Mouse (Mus musculus) kidney, postnatal 4 days (tissue): ENCODE measurements around the gene Mok.

ENCODE experiments used
- DNase-seq, 2 experiments: peaks; one replicate each; pipeline ENCODE4 v3.0.0; 2021; ENCODE audit warnings: mixed read lengths in 2 of 2

Mok gene

DNA sequence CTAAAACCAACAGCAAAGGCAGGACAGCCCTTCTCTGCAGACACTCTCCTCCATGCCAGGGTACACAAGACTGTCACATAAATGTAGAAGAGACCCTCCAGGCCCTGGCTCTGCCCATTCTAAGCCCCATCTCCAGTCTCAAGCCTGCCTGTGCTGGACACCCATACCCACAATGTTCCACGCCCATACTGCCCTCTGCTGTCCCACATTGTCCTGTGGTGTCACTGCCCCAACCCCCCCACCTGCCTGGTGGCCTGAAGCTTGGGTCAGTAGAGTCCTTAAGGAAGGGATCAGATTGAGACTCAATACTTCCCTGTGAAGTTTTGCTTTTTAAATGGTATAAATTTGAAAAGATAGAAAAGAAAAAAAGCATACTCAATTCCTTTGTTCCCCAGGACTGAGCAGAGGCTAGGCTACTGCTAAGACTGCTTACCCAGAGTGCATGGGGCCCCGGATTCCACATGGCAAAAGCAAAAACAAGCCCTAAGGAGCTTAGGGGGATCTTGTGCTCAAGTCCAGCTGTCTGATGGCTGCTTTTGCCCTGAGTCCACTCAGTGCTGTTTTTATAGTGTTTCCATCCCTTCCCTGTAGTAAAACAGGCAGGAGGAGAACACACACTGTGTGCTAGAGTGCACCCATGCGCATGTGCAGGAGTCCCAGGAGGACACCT, 34.3 kb downstream of the Mok start:
- peak; percentile 46 to 63 for DNase-seq

DNA sequence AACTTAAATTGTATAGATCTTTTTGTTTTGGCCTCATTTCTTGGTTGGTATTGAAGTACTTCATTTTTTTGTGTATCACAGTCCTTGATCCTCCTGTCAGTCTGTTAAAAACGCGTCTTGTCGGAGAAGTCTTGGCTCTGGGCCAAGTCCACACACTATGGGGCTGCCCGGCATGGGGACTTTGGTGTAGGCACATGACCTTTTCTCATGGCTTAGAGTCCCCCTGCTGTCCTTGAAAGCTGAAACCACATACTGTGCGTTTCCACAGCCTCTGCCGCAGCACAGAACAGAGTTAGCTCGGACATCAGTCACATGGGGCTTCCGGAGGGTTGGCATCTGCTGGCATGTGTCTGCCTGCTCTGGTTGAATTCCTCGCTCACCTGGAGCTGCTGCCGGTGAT, 36.5 kb downstream of the Mok start:
- DNase-seq: peak; percentile 48 to 56

DNA sequence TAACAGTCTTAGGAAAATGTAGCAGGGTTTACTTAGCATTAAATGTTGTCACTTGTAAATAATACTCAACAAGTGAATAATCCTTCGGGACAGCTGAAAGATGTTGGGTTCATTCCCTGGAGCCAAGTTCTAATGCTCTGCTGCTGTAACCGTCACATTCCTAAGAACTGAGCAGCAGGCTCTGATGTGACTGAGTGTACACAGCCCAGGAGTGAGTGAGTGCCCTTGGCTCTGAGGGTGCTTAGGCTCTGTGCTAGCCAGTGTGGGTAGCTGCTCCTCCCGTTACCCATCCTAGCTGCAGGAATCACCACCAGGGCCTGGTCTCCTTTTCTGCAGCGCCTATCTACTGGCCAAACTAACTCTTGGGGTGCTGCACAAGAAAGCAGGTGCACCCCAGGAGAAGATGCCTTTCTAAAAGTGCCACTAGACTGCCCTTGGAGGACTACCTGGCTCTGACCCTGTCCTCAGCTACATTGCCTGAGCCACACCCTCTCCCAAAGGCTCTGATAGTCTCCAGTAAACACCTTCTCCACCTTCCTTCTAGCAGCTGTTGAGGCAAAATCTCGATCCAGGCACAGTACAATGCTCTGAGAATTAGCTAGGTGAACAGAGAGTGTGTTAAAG, 38.0 kb downstream of the Mok start:
- DNase-seq: no peak

DNA sequence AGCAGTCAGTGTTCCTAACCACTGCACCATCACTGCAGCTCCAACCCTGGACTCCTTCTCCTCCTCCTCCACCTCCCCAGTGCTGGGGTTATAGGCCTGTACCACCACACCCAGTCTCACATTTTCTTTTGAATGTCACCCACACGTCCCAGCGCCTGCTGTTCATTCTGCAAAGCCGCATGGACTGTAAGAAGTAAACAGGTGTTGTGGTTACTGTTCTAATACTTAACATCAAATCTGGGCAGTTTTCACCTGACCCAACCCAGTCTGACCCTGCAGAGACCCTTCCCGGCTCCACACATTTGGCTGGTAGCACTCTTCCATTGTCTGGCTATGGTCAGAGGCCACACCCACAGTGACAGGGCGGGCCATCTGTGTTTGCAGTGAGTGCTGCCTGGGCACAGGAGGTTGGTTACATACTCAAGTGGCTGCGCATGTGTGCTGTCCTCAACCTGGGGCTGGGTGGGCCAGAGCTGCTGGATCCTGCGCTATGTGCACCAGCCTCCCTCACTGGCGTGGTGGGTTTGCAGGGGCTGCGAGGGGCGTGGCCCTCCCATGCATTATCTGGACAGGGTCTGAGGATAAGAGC, 38.8 kb downstream of the Mok start:
- no peak for DNase-seq

DNA sequence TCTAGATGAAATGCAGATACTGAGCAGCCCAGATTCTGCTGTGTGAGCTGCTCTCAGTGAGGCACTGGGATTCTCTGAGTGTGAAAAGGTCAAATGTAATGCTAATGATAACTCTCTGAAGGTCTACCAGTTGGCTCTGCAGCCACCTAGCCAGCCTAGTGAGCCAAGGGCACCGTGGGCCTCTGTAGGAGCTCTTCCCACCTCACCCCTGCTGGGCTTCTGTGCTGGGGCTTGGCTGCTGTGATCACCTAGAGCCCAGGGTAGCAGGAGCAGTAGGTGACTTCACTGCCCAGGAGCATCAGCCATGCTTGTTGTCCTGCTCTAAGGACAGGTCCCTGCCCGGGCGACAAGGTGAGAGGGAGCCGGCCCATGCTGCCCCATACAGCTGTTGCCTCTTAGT, 41.5 kb downstream of the Mok start:
- DNase-seq: no peak

DNA sequence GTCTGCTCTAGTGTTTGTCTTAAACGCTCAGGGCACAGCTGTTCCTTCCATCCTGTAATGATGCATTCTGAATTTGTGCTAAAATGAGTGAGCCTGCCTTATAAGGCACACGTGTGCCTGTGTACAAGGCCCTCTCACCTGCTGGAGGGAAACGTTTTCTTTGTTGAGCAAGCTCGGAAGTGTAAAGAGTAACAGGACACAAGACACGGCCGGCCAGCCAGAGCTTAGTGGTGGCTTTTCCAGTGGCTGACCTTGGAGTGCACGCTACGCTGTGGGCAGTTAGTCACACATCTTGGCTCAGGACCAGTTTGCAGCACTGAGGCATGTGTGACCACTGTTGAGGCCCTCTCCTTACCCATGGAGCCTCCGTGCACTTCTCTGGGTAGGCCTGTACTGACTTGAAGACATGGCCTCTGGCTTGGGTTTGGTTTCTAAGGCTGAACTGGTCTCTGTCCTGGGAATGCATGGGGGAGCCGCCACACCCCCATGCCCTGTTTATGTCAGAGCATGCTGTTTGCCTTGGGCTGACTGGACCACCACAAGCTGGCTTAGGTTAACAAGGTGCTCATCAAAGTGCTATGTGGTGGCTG, 42.8 kb downstream of the Mok start:
- peak; percentile 43 to 54 for DNase-seq

DNA sequence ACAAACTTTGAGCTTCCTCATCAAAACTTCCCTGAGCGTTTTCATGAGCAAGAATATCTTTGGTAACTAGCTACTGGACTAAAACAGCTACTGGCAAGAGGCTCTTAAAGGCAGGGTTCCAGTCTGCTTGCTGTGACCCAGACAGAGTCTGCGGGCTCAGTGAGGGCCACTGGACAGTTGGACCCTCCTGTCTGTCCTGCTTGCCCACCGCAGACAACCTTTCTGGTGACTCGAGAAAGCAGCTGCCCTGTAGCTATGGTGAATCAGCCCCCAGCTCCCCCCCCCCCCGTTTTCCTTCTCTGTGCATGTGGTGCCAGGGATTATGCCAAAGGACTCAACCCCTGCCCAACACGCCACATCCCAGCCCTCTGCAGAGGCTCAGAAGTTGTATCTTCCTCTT, 43.5 kb downstream of the Mok start:
- DNase-seq: no peak

DNA sequence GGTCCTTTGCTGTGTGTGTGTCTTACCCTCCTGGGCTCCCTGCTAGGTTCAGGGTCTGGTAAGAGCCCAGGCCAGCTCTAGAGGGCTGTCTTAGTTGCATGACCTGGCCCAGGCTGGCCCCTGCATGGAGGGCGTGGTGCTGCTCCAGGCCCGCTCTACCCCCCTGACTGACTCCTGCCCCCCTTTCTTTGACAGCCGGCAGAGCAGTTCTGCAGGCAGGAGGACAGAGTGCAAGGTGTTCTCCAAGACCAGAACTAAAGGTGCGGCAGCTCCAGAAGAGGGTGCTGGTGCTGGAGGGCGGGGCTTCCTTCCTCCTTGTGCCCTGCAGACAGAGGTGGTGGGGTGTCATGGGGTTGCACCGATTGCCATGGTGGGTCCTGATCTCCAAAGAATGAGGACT, 44.0 kb downstream of the Mok start:
- peak in 1 of 2 experiments; percentile 25 for DNase-seq

DNA sequence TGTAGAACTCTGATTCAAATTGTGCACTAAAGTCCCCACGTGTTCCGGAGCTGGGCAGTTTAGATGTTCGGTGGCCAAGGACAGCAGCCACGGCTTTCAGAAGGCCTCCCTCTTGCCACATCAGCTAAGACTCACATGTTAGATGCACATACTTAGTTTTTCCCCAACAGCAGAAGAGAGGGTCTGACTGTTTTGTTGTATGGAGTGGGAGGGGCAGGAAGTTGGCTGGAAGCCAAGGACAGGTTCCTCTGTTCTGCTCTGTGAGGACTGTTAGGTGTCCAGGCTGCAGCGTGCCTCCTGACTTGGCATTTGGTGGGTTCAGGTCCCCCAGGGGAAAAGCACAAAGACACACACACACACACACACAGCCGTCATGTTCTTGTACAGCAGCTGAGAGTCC, 45.7 kb downstream of the Mok start:
- peak; percentile 34 to 47 for DNase-seq

DNA sequence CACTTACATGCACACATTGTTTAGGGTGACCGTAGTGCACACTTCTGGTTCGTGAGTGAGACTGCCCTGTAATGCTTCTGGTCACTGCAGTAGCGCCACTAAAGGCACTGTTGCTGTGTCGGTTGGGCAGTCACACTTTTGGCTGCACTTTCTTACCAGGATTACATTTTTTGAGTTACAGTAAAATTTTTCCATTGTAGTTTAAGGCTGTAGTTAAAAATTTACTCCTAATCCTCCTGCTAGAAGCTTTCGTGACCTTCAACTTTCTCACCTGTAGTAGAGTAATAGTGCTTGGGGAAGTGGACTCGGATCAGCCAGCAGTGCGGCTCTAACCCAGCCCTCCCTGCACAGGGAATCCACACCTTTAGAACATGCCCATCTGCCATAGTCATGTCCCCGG, 49.7 kb downstream of the Mok start:
- DNase-seq: no peak

DNA sequence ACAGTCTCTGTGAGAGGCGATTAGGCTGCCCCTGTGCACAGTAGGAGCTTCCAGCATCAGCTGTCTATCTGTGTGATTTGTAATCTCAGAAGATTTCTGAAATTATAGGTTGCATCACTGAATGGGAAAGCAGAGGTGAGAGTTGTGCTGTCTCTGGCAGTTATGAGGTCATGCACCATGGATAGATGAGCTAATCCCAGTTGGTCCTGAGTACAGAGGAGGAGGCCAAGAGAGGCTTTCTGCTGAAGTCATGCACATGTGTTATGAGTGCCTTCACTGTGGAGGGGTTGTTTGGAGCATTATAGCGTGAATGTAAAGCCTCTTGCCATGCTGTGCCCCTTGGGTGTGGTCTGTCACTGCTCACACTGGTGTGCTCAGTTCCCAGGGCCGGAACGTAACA, 50.2 kb downstream of the Mok start:
- no peak for DNase-seq

DNA sequence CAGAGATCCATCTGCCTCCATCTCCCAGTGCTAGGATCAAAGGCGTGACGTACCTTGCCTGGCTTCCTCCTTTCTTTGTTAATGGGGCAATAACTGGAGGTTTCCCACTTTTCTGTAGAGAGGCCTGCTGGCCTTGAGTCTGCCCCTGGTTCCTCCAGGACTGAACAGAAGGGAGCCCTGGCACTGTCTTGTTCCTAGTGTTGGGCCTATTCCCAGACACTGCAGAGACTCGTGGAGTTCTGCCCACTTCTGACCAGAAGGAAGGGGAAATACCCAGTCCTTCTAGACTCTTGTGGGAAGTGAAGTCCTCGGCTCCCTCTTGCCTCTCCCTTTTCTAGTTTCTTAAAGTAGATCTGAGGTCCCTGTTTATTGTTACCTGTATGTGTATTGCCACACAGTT, 54.5 kb downstream of the Mok start:
- DNase-seq: no peak

DNA sequence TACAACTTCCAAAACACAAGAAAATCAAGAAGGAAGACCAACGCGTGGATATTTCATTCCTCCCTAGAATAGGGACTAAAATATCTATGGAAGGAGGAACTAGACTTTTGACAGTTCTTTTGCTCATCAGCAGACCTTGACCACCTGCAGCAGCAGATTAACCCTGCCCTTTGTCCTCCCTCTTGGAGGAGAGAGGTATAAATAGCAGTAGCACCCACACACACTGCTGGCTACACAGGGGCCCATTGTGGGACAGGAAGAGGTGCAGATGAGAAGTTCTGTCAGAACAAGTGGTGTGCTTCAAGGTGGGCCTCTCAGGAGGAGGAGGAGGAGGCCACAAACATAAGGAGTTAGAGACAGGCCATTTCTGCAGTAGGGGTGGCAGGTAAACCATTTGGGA, 56.5 kb downstream of the Mok start:
- DNase-seq: no peak

DNA sequence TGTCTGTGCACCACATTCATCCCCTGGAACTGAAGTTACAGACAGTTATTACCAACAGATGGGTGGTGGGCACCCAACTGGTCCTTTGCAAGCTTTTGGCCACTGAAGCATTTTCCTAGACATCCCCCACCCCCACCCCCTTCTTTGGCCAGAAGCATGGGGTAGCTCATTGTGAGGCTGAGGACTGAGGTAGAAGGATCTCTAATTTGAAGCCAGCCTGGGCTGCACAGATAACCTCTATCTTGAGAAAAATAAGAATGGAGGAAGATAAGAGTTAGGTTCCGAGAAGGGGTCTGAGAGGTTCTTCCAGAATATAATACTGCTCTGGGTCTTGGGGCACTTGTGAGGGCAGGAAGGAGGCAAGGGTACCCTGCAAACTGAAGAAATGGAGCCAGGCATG, 58.5 kb downstream of the Mok start:
- DNase-seq: no peak

DNA sequence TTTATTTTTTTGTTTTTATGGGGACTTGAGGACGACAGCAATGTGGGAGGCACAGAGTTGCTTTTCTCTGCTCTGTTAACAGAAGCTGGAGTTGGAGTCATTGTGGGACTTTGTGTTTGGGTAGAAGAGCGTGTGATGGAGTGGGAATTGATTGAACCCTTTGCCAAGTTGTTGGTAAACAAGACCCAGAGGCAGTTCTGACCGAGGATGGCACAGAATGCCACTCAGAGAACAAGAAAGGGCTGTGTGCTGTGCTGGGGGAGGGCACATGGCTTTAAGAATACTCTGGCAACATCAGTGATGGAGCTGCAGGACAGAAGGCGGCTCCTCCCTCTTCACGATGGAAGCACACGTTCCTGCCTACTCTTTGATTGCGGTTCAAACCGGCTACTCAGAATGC, 59.6 kb downstream of the Mok start:
- no peak for DNase-seq

DNA sequence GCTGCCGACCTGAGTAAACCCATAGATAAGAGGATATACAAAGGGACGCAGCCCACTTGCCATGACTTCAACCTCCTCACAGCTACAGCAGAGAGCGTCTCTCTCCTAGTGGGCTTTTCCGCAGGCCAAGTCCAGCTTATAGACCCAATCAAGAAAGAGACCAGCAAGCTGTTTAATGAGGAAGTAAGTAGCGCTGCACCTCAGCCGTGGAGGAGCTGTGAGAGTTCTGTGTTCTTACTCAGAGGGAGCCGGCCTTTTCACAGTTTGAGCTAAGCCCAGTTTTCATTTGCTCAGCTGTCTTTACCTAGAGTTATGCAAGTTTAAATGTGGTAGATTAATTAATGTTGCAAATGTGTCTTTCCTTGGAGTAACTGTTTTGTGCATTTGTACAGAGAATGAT, 61.4 kb downstream of the Mok start:
- no peak for DNase-seq

DNA sequence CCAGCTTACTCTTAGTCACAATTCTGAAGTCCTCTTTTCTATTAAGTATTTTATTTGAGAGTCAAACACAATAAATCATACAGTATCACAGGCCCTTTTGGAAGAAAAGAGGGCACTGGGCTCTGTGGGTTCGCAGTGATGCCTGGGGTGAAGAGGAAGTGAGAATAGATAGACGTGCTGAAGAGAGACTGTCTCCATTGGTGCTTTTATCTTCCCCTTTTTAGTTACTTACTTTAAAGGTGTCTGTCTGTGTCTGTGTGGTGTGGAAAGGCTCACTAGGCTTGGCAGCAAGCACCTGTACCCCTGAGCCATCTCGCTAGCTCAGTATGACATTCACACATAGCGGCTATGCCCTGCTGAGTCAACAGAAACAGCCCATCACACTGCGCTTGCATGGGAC, 62.9 kb downstream of the Mok start:
- DNase-seq: no peak

DNA sequence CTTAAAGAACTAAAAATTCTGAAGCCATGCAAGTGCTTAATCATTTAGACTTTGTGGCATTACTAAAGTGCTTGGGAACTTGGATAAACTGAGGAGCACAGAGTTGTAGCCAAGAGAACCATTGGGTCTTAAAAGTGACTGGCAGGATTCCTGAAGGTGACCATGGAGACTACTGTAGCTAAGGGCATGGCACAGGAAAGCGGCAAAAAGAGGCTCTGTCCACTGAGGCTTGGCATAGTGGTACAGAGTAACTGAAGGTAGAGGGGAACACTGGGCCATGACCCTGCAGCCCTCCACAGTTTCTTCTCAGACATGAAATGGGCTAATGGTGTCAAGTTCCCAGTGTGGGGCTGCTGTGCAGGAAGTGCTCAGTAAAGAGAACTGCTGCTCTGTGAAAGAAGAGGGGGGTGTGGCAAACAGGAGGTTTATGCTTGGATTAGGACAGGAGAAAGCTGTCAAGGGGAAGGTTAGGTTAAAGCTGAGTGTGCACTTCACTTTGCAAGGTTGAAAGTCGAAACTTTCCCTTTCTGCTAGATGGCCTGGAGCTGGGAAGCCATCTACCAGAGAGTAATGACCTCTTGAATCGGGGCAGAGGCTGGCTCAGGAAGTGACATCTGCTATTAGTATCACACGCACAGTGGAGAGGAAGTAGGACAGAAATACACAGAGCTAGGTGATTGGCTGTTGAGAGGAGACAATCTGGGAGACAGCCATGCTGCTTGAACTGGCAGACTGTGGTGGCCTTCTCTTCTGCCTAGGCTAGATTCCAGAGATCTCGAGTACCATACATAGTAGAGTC, 64.9 kb downstream of the Mok start:
- peak in 1 of 2 experiments; percentile 19 for DNase-seq

DNA sequence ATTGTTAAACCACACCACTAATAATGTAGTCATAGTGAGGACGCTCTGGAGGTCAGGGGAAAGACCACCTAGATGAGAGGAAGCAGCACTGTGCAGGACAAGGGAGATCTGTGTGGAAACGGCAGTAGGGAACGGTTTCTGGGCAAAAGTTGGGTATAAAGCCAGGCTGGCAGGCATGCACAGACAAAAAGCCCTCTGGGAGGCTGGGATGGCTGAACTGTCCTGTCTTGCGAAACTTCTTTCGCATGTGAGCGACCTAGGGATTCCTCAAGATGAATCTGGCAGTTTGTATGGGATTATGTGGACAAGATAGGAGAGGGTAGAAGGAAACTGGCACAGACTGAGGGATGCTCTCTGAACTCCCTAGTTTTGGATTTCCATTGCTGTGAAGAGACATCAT, 68.8 kb downstream of the Mok start:
- DNase-seq: no peak

DNA sequence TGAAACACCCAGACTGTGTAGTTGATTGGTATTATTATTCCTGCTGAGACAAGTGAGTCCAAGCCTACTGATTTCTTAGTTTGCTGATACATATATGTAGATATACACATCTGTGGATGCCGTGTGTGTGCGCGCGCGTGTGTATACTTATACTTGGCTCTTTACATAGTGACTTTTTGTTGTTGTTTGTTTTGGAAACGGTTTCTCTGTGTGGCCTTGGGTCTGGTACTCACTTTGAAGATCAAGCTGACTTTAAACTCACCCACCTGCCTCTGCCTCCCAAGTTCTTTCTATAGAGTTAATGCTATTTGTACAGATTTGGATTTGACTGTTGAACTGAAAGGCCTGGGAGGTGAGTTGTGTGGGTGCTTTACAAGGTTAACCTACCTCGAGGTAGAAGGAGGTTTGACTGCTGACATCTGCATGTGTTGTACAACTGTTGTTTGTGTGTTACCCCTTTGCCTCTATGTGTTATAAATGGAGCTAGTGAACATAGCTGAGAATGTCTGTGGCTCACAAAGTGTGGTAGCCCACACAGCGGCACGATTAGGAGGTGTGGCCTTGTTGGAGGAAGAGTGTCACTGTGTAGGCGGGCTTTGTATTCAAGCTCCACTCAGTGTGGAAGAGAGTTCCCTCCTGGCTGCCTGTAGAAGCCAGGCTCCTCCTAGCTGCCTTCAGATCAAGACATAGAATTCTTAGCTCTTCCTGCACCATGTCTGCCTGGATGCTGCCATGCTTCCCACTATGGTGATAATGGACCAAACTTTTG, 70.1 kb downstream of the Mok start:
- no peak for DNase-seq

DNA sequence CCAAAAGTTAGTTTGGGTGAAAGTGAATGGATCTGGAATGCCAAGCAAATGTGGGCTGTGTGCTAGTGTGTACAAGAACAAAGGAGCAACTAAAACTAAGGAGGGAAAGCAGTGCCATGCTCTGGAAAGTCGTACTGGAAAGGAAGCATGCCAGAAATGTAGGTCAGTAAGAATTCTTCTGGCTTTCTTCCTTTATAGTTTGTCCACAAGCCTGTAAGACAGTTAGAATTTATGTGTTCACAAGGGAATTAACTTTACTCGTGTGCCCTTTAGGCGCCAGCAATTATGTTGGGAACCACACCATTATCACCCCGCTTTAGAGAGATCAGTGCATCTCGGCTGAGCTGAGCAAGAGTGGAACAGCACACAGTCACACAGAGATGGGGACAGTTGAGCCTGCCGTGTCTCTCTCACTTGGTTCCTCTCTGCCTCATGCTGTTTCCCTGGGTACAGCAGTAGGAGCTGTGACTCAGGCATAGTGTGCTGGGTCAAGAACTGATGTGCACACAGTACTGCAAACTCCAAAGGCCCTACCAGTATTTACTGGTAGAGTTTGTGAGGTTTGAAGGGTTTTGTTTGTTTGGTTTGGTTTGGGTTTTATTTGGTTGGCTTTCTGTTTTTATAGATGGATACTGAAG, 71.0 kb downstream of the Mok start:
- no peak for DNase-seq

DNA sequence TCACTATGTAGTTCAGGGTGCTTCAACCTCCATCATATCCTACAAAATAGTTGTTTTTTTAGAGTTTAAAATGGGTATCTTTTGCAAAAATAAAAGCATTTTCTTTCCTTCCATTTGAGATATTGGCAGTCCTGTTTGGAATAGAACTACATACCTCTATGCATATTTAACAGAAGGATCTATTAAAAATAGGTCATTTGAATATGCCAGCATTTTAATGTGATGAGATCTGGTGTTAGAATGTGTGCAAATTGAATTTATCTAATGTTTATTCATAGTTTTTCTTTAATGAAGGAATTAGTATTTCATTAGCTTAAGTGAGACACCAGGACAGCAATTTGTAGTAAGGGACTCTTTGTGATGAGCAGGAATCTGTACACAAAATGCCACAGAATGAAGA, 72.2 kb downstream of the Mok start:
- no peak for DNase-seq
